Mouse (Mus musculus) forebrain, embryonic 16.5 days (tissue): ENCODE results near the gene Tanc2. TPM values are rescaled to one million over a fixed set of nuclear protein-coding genes. Genes with fewer than 3 reads are reported as not detected.

ENCODE experiments used
- ATAC-seq: fragments of 200-750 bp; cut with Nextera tagmentation; 2 replicates; pipeline ENCODE4 v1.8.0; 2017; ENCODE audit warnings: mild to moderate bottlenecking, moderate library complexity
- H3K27ac ChIP-seq: fragments of 300-500 bp; sonication (generic); 2 replicates; pipeline ENCODE4 v1.5.1; 2014; ENCODE audit warnings: low read length, control low read depth
- H3K27me3 ChIP-seq: fragments of 300-500 bp; sonication (generic); replicated peaks from 2 replicates; pipeline ENCODE4 v1.6.1; 2014; ENCODE audit warnings: low read length; ENCODE audit not compliant: control insufficient read depth, insufficient read depth
- H3K36me3 ChIP-seq: fragments of 300-500 bp; sonication (generic); 2 replicates; pipeline ENCODE4 v1.6.1; 2014; ENCODE audit not compliant: control insufficient read depth, insufficient read depth
- H3K4me1 ChIP-seq: fragments of 300-500 bp; sonication (generic); replicated peaks from 2 replicates; pipeline ENCODE4 v1.6.1; 2014; ENCODE audit warnings: low read length; ENCODE audit not compliant: control insufficient read depth, insufficient read depth
- H3K4me2 ChIP-seq: fragments of 300-500 bp; sonication (generic); 2 replicates; pipeline ENCODE4 v1.6.1; 2014; ENCODE audit warnings: mild to moderate bottlenecking, low read length, control low read depth
- H3K4me3 ChIP-seq: fragments of 300-500 bp; sonication (generic); replicated peaks from 2 replicates; pipeline ENCODE4 v1.5.1; 2014; ENCODE audit warnings: mild to moderate bottlenecking, low read length, control low read depth
- H3K9ac ChIP-seq: fragments of 300-500 bp; sonication (generic); replicated peaks from 2 replicates; pipeline ENCODE4 v1.6.1; 2014; ENCODE audit warnings: low read depth, low read length, control low read depth
- H3K9me3 ChIP-seq: fragments of 300-500 bp; sonication (generic); 2 replicates; pipeline ENCODE4 v1.6.1; 2016; ENCODE audit warnings: low read length; ENCODE audit not compliant: control insufficient read depth
- WGBS: fragments of 180-500 bp; shearing (Covaris S2); extraction: QIAGEN DNeasy Blood & Tissue Kit; methylation state at CpG from one replicate; pipeline ENCODE4 v1.1.7; 2014; 5-methylcytosine and 5-hydroxymethylcytosine counted together
- polyA plus RNA-seq: library from polyadenylated mRNA; unstranded; fragments of >200 nt; fragmentation: Nextera tagmentation; extraction: Ambion mirVana; gene quantifications from 2 replicates; pipeline ENCODE4 v1.2.1, GENCODE M21; 2015

Tanc2 gene
- polyA plus RNA-seq, 1 experiment from 2014 or later: 49.8 TPM

- Histone ChIP-seq H3K4me3 (no peak overlapping the region), H3K4me1 (no peaks in the 10 kb centered on the region), H3K4me2 (no peak overlapping the region), H3K27ac (no peak overlapping the region), H3K27me3 (no peaks in the 10 kb centered on the region), H3K36me3 (no peaks in the 10 kb centered on the region), H3K9me3 (no peaks in the 10 kb centered on the region), H3K9ac (no peak overlapping the region)
- WGBS: 91% methylated on average over 3 of the region's 3 CpGs
- no peak for ATAC-seq
Observed at GRCm38 (mm10) chr11:105936974-105937373, 347.2 kb downstream of the Tanc2 start.

DNA sequence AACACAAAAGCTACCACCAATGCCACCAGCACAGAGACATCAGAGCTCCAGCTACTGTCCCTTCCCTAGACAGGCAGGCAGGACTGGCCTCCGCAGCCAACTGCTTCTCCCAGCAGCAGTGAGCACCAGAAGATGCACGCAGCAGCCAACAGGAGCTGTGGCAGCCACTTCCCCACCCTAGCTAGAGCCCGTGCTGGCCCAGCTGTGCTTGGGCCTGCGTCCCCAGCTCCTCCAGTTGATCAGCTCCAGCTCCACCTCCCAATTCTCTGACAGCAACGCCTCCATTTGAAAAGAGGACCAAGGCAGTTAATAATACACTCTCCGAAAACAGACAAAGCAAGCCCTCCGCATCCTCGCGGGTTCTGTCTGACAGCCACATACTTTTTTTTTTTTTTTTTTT is 349.0 kb downstream of the Tanc2 start:
- no peaks in the 10 kb centered on the region; the same call in 1 of the 2 replicates for H3K27me3 ChIP-seq
- H3K4me2 ChIP-seq: no peak overlapping the region
- H3K9ac ChIP-seq: no peak overlapping the region
- H3K9me3 ChIP-seq: no peaks in the 10 kb centered on the region
- no peak overlapping the region for H3K27ac ChIP-seq
- peak; percentile 70 for ATAC-seq
- peaks cover 8% of the 10 kb centered on the region for H3K4me1 ChIP-seq
- H3K4me3 ChIP-seq: no peak overlapping the region
- WGBS: 31% methylated on average over 9 of the region's 9 CpGs
- no peaks in the 10 kb centered on the region for H3K36me3 ChIP-seq

- H3K9ac ChIP-seq: no peak overlapping the region
- no peak for ATAC-seq
- no peak overlapping the region for H3K27ac ChIP-seq
Observed at GRCm38 (mm10) chr11:105941973-105942372, 352.2 kb downstream of the Tanc2 start.

GRCm38 (mm10) chr11:105943133-105944102 is 353.6 kb downstream of the Tanc2 start:
- H3K27me3 ChIP-seq: no peaks in the 10 kb centered on the region; the same call in 1 of the 2 replicates
- WGBS: 5% methylated on average over 47 of the region's 47 CpGs
- no peaks in the 10 kb centered on the region for H3K36me3 ChIP-seq
- peak overlapping the region; percentile 28; the same call in 1 of the 2 replicates for H3K27ac ChIP-seq
- H3K4me1 ChIP-seq: peaks cover 20% of the 10 kb centered on the region
- peak overlapping the region; percentile 78 for H3K4me2 ChIP-seq
- no peaks in the 10 kb centered on the region for H3K9me3 ChIP-seq
- peak; percentile 37 for ATAC-seq
- peak overlapping the region; percentile 61 for H3K4me3 ChIP-seq
- peak overlapping the region; percentile 66 for H3K9ac ChIP-seq

More at GRCm38 (mm10) chr11:105941973-105942372, 352.2 kb downstream of the Tanc2 start:
- H3K36me3 ChIP-seq: no peaks in the 10 kb centered on the region
- WGBS: 64% methylated on average over 8 of the region's 8 CpGs
- no peak overlapping the region for H3K4me3 ChIP-seq
- peaks cover 20% of the 10 kb centered on the region for H3K4me1 ChIP-seq
- H3K27me3 ChIP-seq: no peaks in the 10 kb centered on the region; the same call in 1 of the 2 replicates
- no peaks in the 10 kb centered on the region for H3K9me3 ChIP-seq
- H3K4me2 ChIP-seq: no peak overlapping the region

DNA sequence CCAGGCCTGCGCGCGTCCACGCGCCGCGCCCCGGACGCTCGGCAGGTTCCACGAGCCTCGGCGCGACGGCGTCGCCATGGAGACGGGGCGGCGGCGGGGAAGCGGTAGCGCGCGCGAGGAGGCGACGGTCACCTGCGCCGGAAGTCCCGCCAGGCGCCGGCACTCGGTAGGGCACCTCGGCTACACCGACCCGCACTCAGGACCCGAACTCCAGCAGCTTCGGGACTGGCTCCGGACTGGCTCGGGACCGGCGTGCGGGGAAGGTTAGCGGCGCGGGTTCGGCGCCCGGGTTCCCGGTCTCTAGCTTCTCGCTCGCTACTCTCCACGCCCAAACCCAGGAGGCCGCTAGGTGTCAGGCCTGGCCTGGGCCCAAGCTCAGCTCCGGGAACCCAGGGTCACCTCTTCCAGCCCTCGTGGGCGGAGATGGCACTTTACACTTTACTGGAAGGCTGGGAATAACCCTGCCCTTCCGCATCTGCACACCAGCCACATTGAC is 354.4 kb downstream of the Tanc2 start:
- H3K4me2 ChIP-seq: peak overlapping the region; percentile 78
- no peak overlapping the region; the same call in 1 of the 2 replicates for H3K27ac ChIP-seq
- H3K36me3 ChIP-seq: no peaks in the 10 kb centered on the region
- no peaks in the 10 kb centered on the region; the same call in 1 of the 2 replicates for H3K27me3 ChIP-seq
- peaks cover 20% of the 10 kb centered on the region for H3K4me1 ChIP-seq
- peak overlapping the region; percentile 66 for H3K9ac ChIP-seq
- no peaks in the 10 kb centered on the region for H3K9me3 ChIP-seq
- H3K4me3 ChIP-seq: peak overlapping the region; percentile 61
- WGBS: under 1% methylated on average over 53 of the region's 59 CpGs
- ATAC-seq: peak; percentile 79

- peak; percentile 1; the same call in 1 of the 2 replicates for ATAC-seq
- H3K4me2 ChIP-seq: peak overlapping the region; percentile 78
- H3K9ac ChIP-seq: no peak overlapping the region; the same call in 1 of the 2 replicates
- peaks cover 20% of the 10 kb centered on the region for H3K4me1 ChIP-seq
- H3K36me3 ChIP-seq: no peaks in the 10 kb centered on the region
- no peak overlapping the region; the same call in 1 of the 2 replicates for H3K27ac ChIP-seq
- peak overlapping the region; percentile 61 for H3K4me3 ChIP-seq
- H3K27me3 ChIP-seq: no peaks in the 10 kb centered on the region; the same call in 1 of the 2 replicates
- WGBS: 72% methylated on average over 16 of the region's 16 CpGs
- no peaks in the 10 kb centered on the region for H3K9me3 ChIP-seq
Observed at GRCm38 (mm10) chr11:105944770-105945672, 355.2 kb downstream of the Tanc2 start.

DNA sequence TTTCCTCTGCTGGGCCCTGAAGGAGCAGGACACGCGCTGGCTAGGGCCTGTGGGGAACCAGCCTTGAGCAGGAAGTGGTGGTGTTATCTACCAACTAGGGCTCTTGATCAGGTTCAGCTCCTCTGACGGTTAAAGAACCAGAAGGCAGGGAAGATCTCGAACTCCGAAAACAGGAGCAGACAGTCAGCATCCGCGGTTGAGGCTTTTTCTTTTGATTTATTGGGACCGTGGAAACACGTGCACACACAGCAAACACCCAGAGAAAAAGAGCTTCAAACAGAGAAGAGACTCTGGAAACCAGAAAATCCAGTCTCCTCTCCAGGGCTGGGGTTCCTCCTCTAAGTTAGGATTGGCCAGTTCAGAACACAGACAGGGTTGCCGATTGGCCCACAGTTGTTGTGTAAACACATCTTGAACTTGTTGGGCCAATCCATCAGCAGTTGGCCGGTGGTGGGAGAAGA is 356.9 kb downstream of the Tanc2 start:
- 59% methylated on average over 11 of the region's 11 CpGs for WGBS
- no peak for ATAC-seq

DNA sequence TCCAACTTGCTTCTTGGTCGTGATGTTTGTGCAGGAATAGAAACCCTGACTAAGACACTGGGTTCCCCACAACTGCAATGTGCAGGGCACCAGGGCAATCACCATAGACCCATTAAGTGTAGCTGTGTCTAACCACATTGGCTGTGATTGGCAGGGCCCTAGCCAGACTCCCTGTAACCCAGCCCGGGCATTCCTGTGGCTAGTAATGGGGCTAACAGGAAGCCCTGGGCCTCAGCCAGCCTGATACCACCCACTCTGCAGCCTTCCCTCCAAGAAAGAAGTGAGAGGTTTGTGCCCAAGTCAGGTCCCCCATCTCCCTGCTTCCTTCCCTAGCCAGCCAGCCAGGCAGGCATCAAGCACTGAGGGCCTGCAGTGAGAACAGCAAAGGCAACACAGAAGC is 358.5 kb downstream of the Tanc2 start:
- Histone ChIP-seq H3K4me1 (peaks cover 17% of the 10 kb centered on the region), H3K27ac (no peak overlapping the region), H3K9ac (no peak overlapping the region), H3K9me3 (no peaks in the 10 kb centered on the region), H3K4me3 (no peak overlapping the region), H3K36me3 (no peaks in the 10 kb centered on the region), H3K27me3 (no peaks in the 10 kb centered on the region), H3K4me2 (no peak overlapping the region)
- no peak for ATAC-seq
- WGBS: 66% methylated on average over 2 of the region's 2 CpGs

More for the DNA sequence above, 356.9 kb downstream of the Tanc2 start:
- Histone ChIP-seq H3K36me3 (no peaks in the 10 kb centered on the region), H3K9me3 (no peaks in the 10 kb centered on the region), H3K4me1 (peaks cover 20% of the 10 kb centered on the region), H3K9ac (no peak overlapping the region), H3K4me3 (no peak overlapping the region), H3K27me3 (no peaks in the 10 kb centered on the region; the same call in 1 of the 2 replicates), H3K4me2 (no peak overlapping the region), H3K27ac (no peak overlapping the region)
